Mouse (Mus musculus) intestine, embryonic 14.5 days (tissue): ENCODE measurements around the gene Eci2. TPM values are rescaled to one million over a fixed set of nuclear protein-coding genes. Genes with fewer than 3 reads are reported as not detected.
"Not testable (repeated sequence)": the region's sequence is repeated elsewhere in the genome, so short reads cannot be mapped to it uniquely, and the experiment has no call there.

Experiments
- ATAC-seq: fragments of 200-750 bp; cut with Nextera tagmentation; replicated peaks from 2 replicates; pipeline ENCODE4 v1.8.0; 2017; ENCODE audit warnings: low read depth, moderate number of reproducible peaks, moderate TSS enrichment, moderate library complexity; ENCODE audit not compliant: low FRiP score, low TSS enrichment
- DNase-seq: peaks from one replicate; pipeline ENCODE4 v3.0.0-alpha.2; 2018; ENCODE audit warnings: low spot score
- H3K27ac ChIP-seq: fragments of 300-500 bp; sonication (generic); 2 replicates; pipeline ENCODE4 v1.5.1; 2014; ENCODE audit warnings: low read depth, mild to moderate bottlenecking, control low read depth
- H3K27me3 ChIP-seq: fragments of 300-500 bp; sonication (generic); replicated peaks from 2 replicates; pipeline ENCODE4 v1.6.1; 2014; ENCODE audit warnings: low read length, control low read depth; ENCODE audit not compliant: control insufficient read depth, insufficient read depth
- H3K36me3 ChIP-seq: fragments of 300-500 bp; sonication (generic); 2 replicates; pipeline ENCODE4 v1.6.1; 2014; ENCODE audit warnings: low read length, control low read depth; ENCODE audit not compliant: control insufficient read depth, insufficient read depth
- H3K4me1 ChIP-seq: fragments of 300-500 bp; sonication (generic); replicated peaks from 2 replicates; pipeline ENCODE4 v1.6.1; 2014; ENCODE audit warnings: low read length, control low read depth, mixed read lengths; ENCODE audit not compliant: control insufficient read depth, insufficient read depth
- H3K4me2 ChIP-seq: fragments of 300-500 bp; sonication (generic); 2 replicates; pipeline ENCODE4 v1.6.1; 2014; ENCODE audit warnings: low read length
- H3K4me3 ChIP-seq: fragments of 300-500 bp; sonication (generic); 2 replicates; pipeline ENCODE4 v1.5.1; 2014; ENCODE audit warnings: low read depth, low read length, control low read depth, mixed read lengths
- H3K9ac ChIP-seq: fragments of 300-500 bp; sonication (generic); 2 replicates; pipeline ENCODE4 v1.6.1; 2014; ENCODE audit warnings: mild to moderate bottlenecking, low read length
- H3K9me3 ChIP-seq: fragments of 300-500 bp; sonication (generic); 2 replicates; pipeline ENCODE4 v1.6.1; 2016; ENCODE audit warnings: low read length, control low read depth; ENCODE audit not compliant: control insufficient read depth
- WGBS: fragments of 180-500 bp; shearing (Covaris S2); extraction: QIAGEN DNeasy Blood & Tissue Kit; methylation state at CpG from one replicate; pipeline ENCODE4 v1.1.7; 2014; 5-methylcytosine and 5-hydroxymethylcytosine counted together
- polyA plus RNA-seq: library from polyadenylated mRNA; unstranded; fragments of >200 nt; fragmentation: Nextera tagmentation; extraction: Ambion mirVana; gene quantifications from 2 replicates; pipeline ENCODE4 v1.2.1, GENCODE M21; 2014

Gene Eci2
- polyA plus RNA-seq, 1 experiment from 2014 or later = 135 TPM

GRCm38 (mm10) chr13:34995925-34996324 lies 31.0 kb downstream of the Eci2 start:
- H3K4me2 ChIP-seq = no peak overlapping the region
- H3K9ac ChIP-seq = no peak overlapping the region
- DNase-seq (no peak), ATAC-seq (no peak)
- no peak overlapping the region for H3K4me3 ChIP-seq
- H3K36me3 ChIP-seq = no peaks in the 10 kb centered on the region
- no peaks in the 10 kb centered on the region for H3K27me3 ChIP-seq
- no peaks in the 10 kb centered on the region for H3K9me3 ChIP-seq
- no peak overlapping the region for H3K27ac ChIP-seq
- H3K4me1 ChIP-seq = peaks cover 7% of the 10 kb centered on the region; the same call in 1 of the 2 replicates
- 32% methylated on average over 2 of the region's 2 CpGs for WGBS

GRCm38 (mm10) chr13:34993983-34994811 lies 32.7 kb downstream of the Eci2 start:
- peak; percentile 98 for DNase-seq
- H3K36me3 ChIP-seq = peaks cover 8% of the 10 kb centered on the region
- peak overlapping the region; percentile 86 for H3K9ac ChIP-seq
- H3K4me3 ChIP-seq = peak overlapping the region; percentile 69
- under 1% methylated on average over 33 of the region's 33 CpGs for WGBS
- H3K27me3 ChIP-seq = no peaks in the 10 kb centered on the region
- H3K27ac ChIP-seq = peak overlapping the region; percentile 87
- no peaks in the 10 kb centered on the region for H3K9me3 ChIP-seq
- peaks cover 7% of the 10 kb centered on the region; the same call in 1 of the 2 replicates for H3K4me1 ChIP-seq
- peak overlapping the region; percentile 57 for H3K4me2 ChIP-seq
- peak; percentile 97 for ATAC-seq

- peaks cover 14% of the 10 kb centered on the region for H3K36me3 ChIP-seq
- H3K9ac ChIP-seq = peak overlapping the region; percentile 86
- H3K27ac ChIP-seq = peak overlapping the region; percentile 87
- H3K4me1 ChIP-seq = peaks cover 7% of the 10 kb centered on the region; the same call in 1 of the 2 replicates
- DNase-seq = no peak
- under 1% methylated on average over 22 of the region's 22 CpGs for WGBS
- peak; percentile 56 for ATAC-seq
- H3K4me3 ChIP-seq = peak overlapping the region; percentile 69
- no peaks in the 10 kb centered on the region for H3K27me3 ChIP-seq
- no peaks in the 10 kb centered on the region for H3K9me3 ChIP-seq
- H3K4me2 ChIP-seq = peak overlapping the region; percentile 57
Measured at GRCm38 (mm10) chr13:34993595-34993982, 33.3 kb downstream of the Eci2 start.

- WGBS = 72% methylated on average over 4 of the region's 4 CpGs
- H3K36me3 ChIP-seq = peaks cover 19% of the 10 kb centered on the region
- H3K9ac ChIP-seq = peak overlapping the region; percentile 86
- peak overlapping the region; percentile 69 for H3K4me3 ChIP-seq
- H3K4me1 ChIP-seq = peaks cover 7% of the 10 kb centered on the region; the same call in 1 of the 2 replicates
- H3K27me3 ChIP-seq = no peaks in the 10 kb centered on the region
- ATAC-seq (no peak), DNase-seq (no peak)
- H3K4me2 ChIP-seq = peak overlapping the region; percentile 57
- H3K9me3 ChIP-seq = no peaks in the 10 kb centered on the region
- H3K27ac ChIP-seq = no peak overlapping the region
Measured at GRCm38 (mm10) chr13:34993085-34993484, 33.8 kb downstream of the Eci2 start.

- Histone ChIP-seq H3K9me3 (no peaks in the 10 kb centered on the region), H3K9ac (no peak overlapping the region), H3K4me2 (no peak overlapping the region), H3K4me3 (no peak overlapping the region), H3K36me3 (peaks cover 33% of the 10 kb centered on the region), H3K27ac (no peak overlapping the region), H3K27me3 (no peaks in the 10 kb centered on the region), H3K4me1 (peaks cover 7% of the 10 kb centered on the region; the same call in 1 of the 2 replicates)
- no peak for ATAC-seq
- DNase-seq = no peak
- WGBS = 64% methylated on average over 4 of the region's 4 CpGs
Measured at GRCm38 (mm10) chr13:34991581-34992273, 35.2 kb downstream of the Eci2 start.

GRCm38 (mm10) chr13:34983479-34983878 lies 43.4 kb downstream of the Eci2 start:
- peaks cover 74% of the 10 kb centered on the region for H3K36me3 ChIP-seq
- WGBS = 94% methylated on average over 1 of the region's 1 CpGs
- H3K9me3 ChIP-seq, H3K4me1 ChIP-seq, H3K4me3 ChIP-seq, H3K4me2 ChIP-seq, H3K9ac ChIP-seq, DNase-seq, H3K27me3 ChIP-seq, ATAC-seq, H3K27ac ChIP-seq: not testable (repeated sequence)

GRCm38 (mm10) chr13:34978635-34979034 lies 48.3 kb downstream of the Eci2 start:
- H3K4me3 ChIP-seq, H3K27ac ChIP-seq, H3K4me1 ChIP-seq, H3K4me2 ChIP-seq, H3K9me3 ChIP-seq, H3K9ac ChIP-seq, H3K27me3 ChIP-seq, ATAC-seq, DNase-seq: not testable (repeated sequence)
- peaks cover 53% of the 10 kb centered on the region for H3K36me3 ChIP-seq
- 81% methylated on average over 5 of the region's 5 CpGs for WGBS

GRCm38 (mm10) chr13:34977410-34977809 lies 49.5 kb downstream of the Eci2 start:
- WGBS = 94% methylated on average over 3 of the region's 3 CpGs
- H3K9me3 ChIP-seq = no peaks in the 10 kb centered on the region
- no peak for DNase-seq
- H3K9ac ChIP-seq = no peak overlapping the region
- ATAC-seq = no peak
- no peak overlapping the region for H3K4me3 ChIP-seq
- peaks cover 50% of the 10 kb centered on the region for H3K36me3 ChIP-seq
- H3K4me1 ChIP-seq = no peaks in the 10 kb centered on the region
- no peak overlapping the region for H3K27ac ChIP-seq
- no peaks in the 10 kb centered on the region for H3K27me3 ChIP-seq
- no peak overlapping the region for H3K4me2 ChIP-seq
